Mouse (Mus musculus) heart, adult 2 months (tissue): ENCODE measurements at regions not wholly inside any gene's neighbourhood (a gene's known extent, or its start where the extent isn't known, plus 50 kb on each side); places are given as distances from the start of the nearest gene placed in this dataset.

Source experiments
- CTCF ChIP-seq: fragments of 200-600 bp; IDR thresholded peaks from 2 replicates; pipeline ENCODE4 v1.8.1; 2022; ENCODE audit warnings: antibody characterized with exemption, mild to moderate bottlenecking, moderate library complexity
- POLR2A ChIP-seq: fragments of 200-500 bp; IDR thresholded peaks from 2 replicates; pipeline ENCODE4 v1.6.1; 2011; ENCODE audit warnings: mild to moderate bottlenecking, low read depth, low read length, control low read depth; ENCODE audit not compliant: insufficient read depth

DNA sequence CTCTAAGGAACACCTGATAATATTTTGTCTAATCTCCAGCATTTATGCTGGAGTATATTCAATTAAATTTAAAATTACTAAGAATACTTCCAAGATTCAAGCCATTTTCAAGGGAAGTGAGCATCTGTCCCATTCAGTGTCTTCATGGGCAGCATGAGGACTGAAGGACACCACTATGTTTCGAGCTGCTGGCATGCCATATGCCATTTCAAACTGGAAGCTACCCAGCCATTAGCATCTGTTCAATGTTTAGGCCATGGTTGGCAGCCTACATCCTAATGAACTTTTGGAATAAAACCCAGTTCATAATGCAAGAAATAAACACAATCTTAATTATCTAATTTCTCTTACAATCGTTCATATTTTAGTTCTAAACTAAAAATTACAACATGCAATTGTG, 371.5 kb upstream of the 4933412E24Rik start:
- TF ChIP-seq CTCF: no peak
- no peak for TF ChIP-seq POLR2A
